In genomic region chr5:120693931-120694694, GRCm38 (mm10) we compare ENCODE assay signal across 9 mouse cellular contexts. TPM values are rescaled to one million over a fixed set of nuclear protein-coding genes. Genes with fewer than 3 reads are reported as not detected.
DNase-seq lines count a peak whose midpoint lies in the region; ATAC-seq lines count a peak whose summit lies in the region.
"Had no signal": no experiment of that assay in that cellular context is flagged by ENCODE, and none has a peak within 500 bp of the region (broad histone marks: within the 10 kb centered on the region; RNA-seq: fewer than 3 reads in every experiment).

No protein-coding gene starts in this region.

- DNase-seq in kidney, adult 18-20 months, result no peak
- DNase-seq in thymus, postnatal 25 days, result peak; percentile 27
- DNase-seq in thymus, adult 18-20 months, result no peak
- DNase-seq in limb, embryonic 10.5 days (ENCODE audit: low spot score), result no peak
- no peak for DNase-seq in adrenal gland, postnatal 10 days
- DNase-seq in layer of hippocampus, postnatal 10 days (ENCODE audit: low spot score in 2 of 2), result no peak
- no peak for DNase-seq in gastrocnemius, postnatal 25 days

- WGBS in kidney, embryonic 14.5 days, result 14% methylated on average over 34 of the region's 38 CpGs
- 11% methylated on average over 38 of the region's 38 CpGs for WGBS in limb, embryonic 10.5 days

- no peaks in the 10 kb centered on the region for H3K36me3 ChIP-seq in kidney, embryonic 14.5 days (ENCODE audit: control insufficient read depth, insufficient read depth, low read length)
- no peaks in the 10 kb centered on the region for H3K36me3 ChIP-seq in limb, embryonic 10.5 days

- H3K27me3 ChIP-seq in kidney, embryonic 14.5 days (ENCODE audit: control insufficient read depth, insufficient read depth, low read length), result peaks cover 38% of the 10 kb centered on the region
- H3K27me3 ChIP-seq in limb, embryonic 10.5 days (ENCODE audit: low read depth, poor library complexity, severe bottlenecking), result peaks cover 90% of the 10 kb centered on the region

- peak overlapping the region; percentile 25 for H3K4me3 ChIP-seq in kidney, embryonic 14.5 days (ENCODE audit: low read length)
- peak overlapping the region; percentile 45 for H3K4me3 ChIP-seq in limb, embryonic 10.5 days
- H3K4me3 ChIP-seq: hindbrain, embryonic 15.5 days had no signal

- no peak overlapping the region for H3K27ac ChIP-seq in kidney, embryonic 14.5 days (ENCODE audit: low read depth, low read length)
- H3K27ac ChIP-seq in limb, embryonic 10.5 days, result no peak overlapping the region
- H3K27ac ChIP-seq: hindbrain, embryonic 15.5 days had no signal

- H3K9ac ChIP-seq in kidney, embryonic 14.5 days (ENCODE audit: low read depth, low read length), result no peak overlapping the region
- H3K9ac ChIP-seq: hindbrain, embryonic 15.5 days had no signal

- H3K4me1 ChIP-seq in kidney, embryonic 14.5 days (ENCODE audit: control insufficient read depth, insufficient read depth, low read length), result 0 out of 2 replicates have a peak, but pooled peaks cover 3% of the 10 kb centered on the region
- H3K4me1 ChIP-seq in limb, embryonic 10.5 days, result peaks cover 26% of the 10 kb centered on the region

- peak overlapping the region; percentile 38 for H3K4me2 ChIP-seq in kidney, embryonic 14.5 days (replicated peaks; ENCODE audit: low read depth, low read length)
- H3K4me2 ChIP-seq: hindbrain, embryonic 15.5 days had no signal

- no peak for ATAC-seq in kidney, embryonic 14.5 days (ENCODE audit: low FRiP score, low TSS enrichment)

- no peaks in the 10 kb centered on the region for H3K9me3 ChIP-seq in kidney, embryonic 14.5 days (ENCODE audit: control insufficient read depth, low read length)
- no peaks in the 10 kb centered on the region for H3K9me3 ChIP-seq in limb, embryonic 10.5 days (replicated peaks)
- H3K9me3 ChIP-seq: hindbrain, embryonic 15.5 days had no signal

RNA-seq across cellular contexts. Expression of gene Dtx1, which starts 17.6 kb away (rescaled TPM):
- polyA plus RNA-seq in kidney, embryonic 14.5 days (2014; fragmentation: Nextera tagmentation; extraction: Ambion mirVana), result 7.3 and 10.1 TPM in 2 replicates
- polyA plus RNA-seq in limb, embryonic 10.5 days (2016; fragmentation: Nextera tagmentation; extraction: Ambion mirVana), result 0.84 and 1.7 TPM in 2 replicates
- 1 to 10 TPM; 7.4 to 9.2 TPM for total RNA-seq in adrenal gland, postnatal 10 days (2021)
- 10 to 100 TPM; 87.6 to 93.3 TPM for total RNA-seq in layer of hippocampus, postnatal 10 days (2021)
- under 1 TPM; 0.61 to 0.91 TPM for total RNA-seq in gastrocnemius, postnatal 25 days (2021)

RNA-seq across cellular contexts. Expression of gene Rasal1, which starts 45.5 kb away (rescaled TPM):
- polyA plus RNA-seq in kidney, embryonic 14.5 days (2014; fragmentation: Nextera tagmentation; extraction: Ambion mirVana), result 0.23 and 0.31 TPM in 2 replicates
- polyA plus RNA-seq in limb, embryonic 10.5 days (2016; fragmentation: Nextera tagmentation; extraction: Ambion mirVana), result 0.13 and 0.36 TPM in 2 replicates
- 1 to 10 TPM; 6.9 to 8.9 TPM for total RNA-seq in adrenal gland, postnatal 10 days (2021)
- 100 to 1,000 TPM in 1 of 2 experiments, 10 to 100 TPM in 1; 77.2 to 112 TPM for total RNA-seq in layer of hippocampus, postnatal 10 days (2021)
- not detected for total RNA-seq in gastrocnemius, postnatal 25 days (2021)

RNA-seq across cellular contexts. Expression of gene Oas2, which starts 55.5 kb away (rescaled TPM):
- polyA plus RNA-seq in kidney, embryonic 14.5 days (2014; fragmentation: Nextera tagmentation; extraction: Ambion mirVana), result 0.19 and 0.37 TPM in 2 replicates
- not detected in 2 replicates for polyA plus RNA-seq in limb, embryonic 10.5 days (2016; fragmentation: Nextera tagmentation; extraction: Ambion mirVana)
- under 1 TPM; 0.09 to 0.24 TPM for total RNA-seq in adrenal gland, postnatal 10 days (2021)
- under 1 TPM in 1 of 2 experiments, not detected in 1; 0.18 TPM for total RNA-seq in layer of hippocampus, postnatal 10 days (2021)
- total RNA-seq in gastrocnemius, postnatal 25 days (2021), result under 1 TPM; 0.21 to 0.28 TPM

Comparison
In these comparisons a context has a peak if more than half of its experiments do, and no peak if none do; other contexts are left out.
1. RNA of gene Dtx1, which starts 17.6 kb away (total RNA-seq): 87.6 to 93.3 TPM in layer of hippocampus, postnatal 10 days; 7.4 to 9.2 TPM in adrenal gland, postnatal 10 days and 0.61 to 0.91 TPM in gastrocnemius, postnatal 25 days; every median in the first group is over 4 times any median in the second.
2. RNA of gene Rasal1, which starts 45.5 kb away (total RNA-seq): 77.2 to 112 TPM in layer of hippocampus, postnatal 10 days; 6.9 to 8.9 TPM in adrenal gland, postnatal 10 days and not detected in gastrocnemius, postnatal 25 days; every median in the first group is over 4 times any median in the second.